Mouse (Mus musculus): ENCODE measurements at regions not wholly inside any gene's neighbourhood (a gene's known extent, or its start where the extent isn't known, plus 50 kb on each side); places are given as distances from the start of the nearest gene placed in this dataset.

- in situ Hi-C loops (cut with MboI, MseI), result no loop called here
These were observed 600.6 kb upstream of the Nox3 start for GRCm38 (mm10) chr17:4296521-4297155.

- in situ Hi-C loops (cut with MboI, MseI), result no loop called here
These were observed 601.1 kb upstream of the Nox3 start for GRCm38 (mm10) chr17:4297156-4297535.

DNA sequence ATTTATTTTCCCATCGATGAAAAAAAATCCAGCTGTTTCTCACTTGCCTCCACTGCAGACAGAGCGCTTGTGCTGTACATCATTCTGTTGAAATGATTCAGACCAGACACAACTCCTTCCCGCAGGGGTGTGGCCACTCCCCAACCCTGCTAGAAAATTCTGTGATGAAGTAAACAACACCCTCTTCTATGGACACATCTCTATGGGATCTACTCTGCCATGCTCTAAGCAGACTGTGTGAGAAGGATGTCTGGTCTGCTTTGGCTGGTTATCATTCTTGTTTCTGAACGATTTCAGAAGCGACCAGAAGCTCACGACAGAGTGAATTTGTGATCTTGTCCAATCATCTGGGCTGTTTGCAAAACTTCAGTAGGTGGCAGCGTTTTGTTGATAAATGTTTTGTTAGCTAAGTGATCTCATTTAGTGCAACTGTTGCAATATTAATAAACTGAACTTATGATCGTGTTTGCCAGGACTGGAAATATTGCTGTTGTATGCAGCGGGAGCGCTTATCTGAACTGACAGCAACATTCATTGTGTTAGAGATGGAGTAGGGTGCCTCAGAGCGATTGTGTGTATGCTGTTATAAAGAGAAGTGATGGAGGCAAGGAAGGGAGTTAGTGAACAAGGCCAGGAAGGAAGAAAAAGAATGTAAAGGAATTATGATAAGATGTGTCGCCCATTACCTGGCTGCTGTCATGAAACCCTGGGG lies 605.2 kb upstream of the Nox3 start:
- in situ Hi-C loops (cut with MboI, MseI), result no loop called here

GRCm38 (mm10) chr17:4311785-4312379 lies 615.8 kb upstream of the Nox3 start:
- in situ Hi-C loops (cut with MboI, MseI), result loop anchor here in 1 of 2 experiments (10.0 kb wide), 1 partner anchor 1393 kb away; no protein-coding TSS in a partner anchor

- in situ Hi-C loops (cut with MboI, MseI), result loop anchor here in 1 of 2 experiments (10.0 kb wide), 1 partner anchor 1386 kb away; no protein-coding TSS in a partner anchor
These were observed 623.1 kb upstream of the Nox3 start for GRCm38 (mm10) chr17:4319141-4319540.

GRCm38 (mm10) chr17:4328810-4329209 lies 632.7 kb upstream of the Nox3 start:
- in situ Hi-C loops (cut with MboI, MseI), result no loop called here

DNA sequence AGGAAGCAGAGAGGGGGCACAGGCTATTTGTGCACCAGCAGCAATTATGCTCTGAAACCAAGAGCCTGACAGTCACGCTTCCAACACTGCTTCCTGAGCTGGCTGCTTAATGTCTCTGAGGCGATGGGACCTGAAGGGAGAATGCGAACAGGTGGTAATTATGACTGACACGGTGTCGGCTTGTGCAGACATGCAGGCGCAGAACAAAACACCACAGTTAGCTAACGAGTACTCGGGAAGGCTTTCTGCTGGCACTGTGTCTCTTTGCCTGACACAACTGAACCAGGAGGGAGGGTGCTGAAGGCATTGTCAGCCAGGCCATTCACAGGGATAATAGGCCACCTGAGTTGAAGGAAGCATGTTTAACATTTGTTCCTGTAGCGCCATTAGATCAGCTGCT lies 635.6 kb upstream of the Nox3 start:
- in situ Hi-C loops (cut with MboI, MseI), result no loop called here

- in situ Hi-C loops (cut with MboI, MseI), result no loop called here
These were observed 637.0 kb upstream of the Nox3 start for GRCm38 (mm10) chr17:4333091-4333490.

- in situ Hi-C loops (cut with MboI, MseI), result no loop called here
These were observed 641.1 kb upstream of the Arid1b start for GRCm38 (mm10) chr17:4353018-4353417.

GRCm38 (mm10) chr17:4355506-4356218 lies 638.5 kb upstream of the Arid1b start:
- in situ Hi-C loops (cut with MboI, MseI), result no loop called here

- in situ Hi-C loops (cut with MboI, MseI), result no loop called here
These were observed 633.5 kb upstream of the Arid1b start for GRCm38 (mm10) chr17:4360413-4361320.

DNA sequence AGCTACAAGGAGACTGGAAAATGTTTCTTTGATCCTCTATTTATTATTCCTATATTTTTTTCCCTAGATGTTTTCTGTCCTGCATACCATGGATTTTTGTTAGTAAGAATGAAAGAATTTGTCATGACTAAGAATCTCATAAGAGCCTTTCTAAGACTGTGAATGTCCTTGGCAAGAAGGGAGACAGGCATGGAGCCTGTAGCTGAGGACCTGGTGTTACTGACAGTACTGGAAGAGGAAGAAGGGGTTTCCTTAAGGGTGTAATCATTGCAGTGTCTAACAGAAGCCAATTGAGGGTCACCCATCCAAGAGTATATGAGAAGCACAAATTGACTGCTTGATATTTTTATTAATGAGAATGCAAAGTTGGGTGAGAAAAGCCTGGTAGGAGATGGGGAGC lies 628.3 kb upstream of the Arid1b start:
- in situ Hi-C loops (cut with MboI, MseI), result no loop called here

DNA sequence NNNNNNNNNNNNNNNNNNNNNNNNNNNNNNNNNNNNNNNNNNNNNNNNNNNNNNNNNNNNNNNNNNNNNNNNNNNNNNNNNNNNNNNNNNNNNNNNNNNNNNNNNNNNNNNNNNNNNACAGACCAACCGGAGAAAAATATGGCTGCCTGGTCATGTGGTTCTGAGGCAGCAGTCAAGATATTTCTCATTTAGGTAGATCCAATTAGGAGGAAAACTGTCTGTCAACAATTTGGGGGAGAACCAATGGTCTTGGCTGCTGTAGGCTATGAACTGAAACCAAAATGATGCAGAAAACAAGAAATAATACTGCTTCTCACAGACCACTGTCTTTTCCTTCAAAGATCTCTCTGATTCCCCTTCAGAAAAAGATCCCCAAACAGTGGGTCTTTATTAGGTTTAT lies 613.7 kb upstream of the Arid1b start:
- in situ Hi-C loops (cut with MboI, MseI), result no loop called here

GRCm38 (mm10) chr17:4380873-4381272 lies 613.3 kb upstream of the Arid1b start:
- in situ Hi-C loops (cut with MboI, MseI), result no loop called here

- in situ Hi-C loops (cut with MboI, MseI), result no loop called here
These were observed 612.0 kb upstream of the Arid1b start for GRCm38 (mm10) chr17:4381896-4382685.

GRCm38 (mm10) chr17:4382716-4383115 lies 611.4 kb upstream of the Arid1b start:
- in situ Hi-C loops (cut with MboI, MseI), result no loop called here

- in situ Hi-C loops (cut with MboI, MseI), result no loop called here
These were observed 606.5 kb upstream of the Arid1b start for GRCm38 (mm10) chr17:4387616-4388015.

DNA sequence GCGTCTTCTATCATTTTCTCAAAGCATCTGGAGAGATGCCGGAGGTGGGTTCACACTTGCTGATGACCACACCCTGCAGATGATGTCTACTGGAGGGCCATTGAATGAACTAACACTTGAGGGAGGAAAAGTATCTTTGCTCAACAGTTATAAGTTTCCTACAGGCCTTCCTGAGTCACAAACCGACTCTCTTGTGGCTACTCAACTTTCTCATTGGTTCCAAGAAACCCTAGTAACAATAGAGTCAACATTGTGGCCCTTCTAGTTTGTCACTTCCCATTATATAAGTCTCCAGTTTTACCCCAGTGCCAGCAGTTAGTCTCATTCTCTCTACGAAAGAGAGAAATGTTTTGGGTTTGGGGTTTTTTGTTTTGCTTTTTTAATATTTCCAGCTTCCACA lies 604.1 kb upstream of the Arid1b start:
- in situ Hi-C loops (cut with MboI, MseI), result no loop called here

DNA sequence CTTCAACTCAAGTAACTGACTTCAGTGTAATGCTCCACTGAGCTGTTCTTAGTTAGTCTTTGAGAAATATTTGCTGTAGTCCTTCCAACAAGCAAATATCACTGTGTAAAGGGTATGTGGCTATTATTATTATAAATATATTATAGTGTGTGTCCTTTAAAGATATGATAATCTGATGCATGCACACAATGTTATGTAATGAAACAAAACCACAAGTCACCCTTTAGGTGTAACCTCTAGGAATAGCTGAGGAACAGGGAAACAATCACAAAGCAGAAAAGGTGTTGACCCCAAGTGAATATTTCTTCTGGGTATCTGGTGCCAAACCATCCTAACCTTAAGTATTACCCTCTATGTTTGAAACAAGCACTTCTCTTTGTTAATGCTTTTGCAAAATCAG lies 603.6 kb upstream of the Arid1b start:
- in situ Hi-C loops (cut with MboI, MseI), result no loop called here

DNA sequence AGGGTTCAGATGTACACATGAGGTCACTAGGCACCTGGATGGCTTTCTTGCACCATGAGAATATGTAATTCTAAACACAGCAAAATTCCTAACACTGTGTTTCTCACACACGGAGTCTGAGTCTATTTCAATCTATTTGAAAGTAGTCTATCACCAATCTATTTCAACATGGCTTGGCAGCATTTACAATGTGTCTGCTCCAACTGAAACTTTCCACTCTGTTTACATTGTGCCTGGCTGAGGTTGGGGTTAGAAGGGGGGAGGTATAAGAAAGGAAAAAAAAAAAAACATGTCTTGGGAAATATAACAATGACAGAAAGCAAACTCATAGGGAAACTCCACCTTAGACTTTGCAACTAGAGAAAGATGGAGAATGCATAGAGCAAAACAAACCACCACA lies 602.9 kb upstream of the Arid1b start:
- in situ Hi-C loops (cut with MboI, MseI), result no loop called here
